Mouse (Mus musculus) spleen, adult 2 months (tissue): ENCODE results near the gene Spata5.

Source experiments
- CTCF ChIP-seq: fragments of 200-500 bp; IDR thresholded peaks from 2 replicates; pipeline ENCODE4 v1.5.1; 2011; ENCODE audit warnings: mild to moderate bottlenecking, inconsistent platforms; ENCODE audit not compliant: insufficient read depth, insufficient read length, insufficient replicate concordance; ENCODE audit errors: extremely low read depth
- POLR2A ChIP-seq: fragments of 200-500 bp; IDR thresholded peaks from 2 replicates; pipeline ENCODE4 v1.6.1; 2011; ENCODE audit warnings: low read depth, low read length, inconsistent platforms

DNA sequence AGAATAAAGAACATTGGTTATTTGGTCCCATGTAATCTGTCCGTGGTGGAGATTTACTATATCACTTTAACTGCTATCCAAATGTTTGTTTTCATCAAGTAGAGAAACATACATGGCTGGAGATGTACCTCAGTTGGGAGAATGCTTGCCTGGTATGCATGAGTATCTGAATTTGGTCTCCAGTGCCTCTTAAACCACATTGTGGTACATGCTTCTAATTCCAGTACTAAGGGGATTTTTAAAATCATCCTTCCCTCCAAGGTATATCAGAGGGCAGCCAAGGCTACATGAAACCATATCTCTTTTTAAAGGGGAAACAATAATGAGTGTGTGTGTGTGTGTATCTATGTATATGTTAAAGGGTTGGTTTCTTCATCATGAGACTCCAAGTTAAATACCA, 60.1 kb downstream of the Spata5 start:
- TF ChIP-seq POLR2A (no peak), CTCF (no peak)
